Mouse (Mus musculus) MEL (cell line): Measurements from ENCODE around the gene Spaca9. TPM values are rescaled to one million over a fixed set of nuclear protein-coding genes. Genes with fewer than 3 reads are reported as not detected.
A peak's percentile ranks its signal among the peaks of the same experiment; 100 is the strongest.

Source experiments
- DNase-seq: peaks from one replicate; pipeline ENCODE4 v3.0.0; 2011; ENCODE audit warnings: low read depth, low spot score
- H3K27ac ChIP-seq: 2 replicates; pipeline ENCODE4 v1.5.1; 2012; ENCODE audit warnings: low read depth, mild to moderate bottlenecking, control low read depth, low read length, moderate library complexity; ENCODE audit not compliant: control insufficient read depth
- H3K27me3 ChIP-seq, 2 experiments: fragments of 150-350 bp in 1 of 2; sonication (generic) in 1 of 2; 2 replicates each; pipeline ENCODE4 v1.6.1; 2012; ENCODE audit warnings: low read length in 2 of 2, mild to moderate bottlenecking in 2 of 2, improper control_type of control experiment in 1 of 2, moderate library complexity in 1 of 2; ENCODE audit not compliant: insufficient read depth in 2 of 2, control insufficient read depth in 1 of 2
- H3K36me3 ChIP-seq, 2 experiments: 2 replicates each; pipeline ENCODE4 v1.6.1; 2012 to 2014; ENCODE audit warnings: low read length in 2 of 2, improper control_type of control experiment in 1 of 2, inconsistent platforms in 1 of 2, mild to moderate bottlenecking in 1 of 2; ENCODE audit not compliant: insufficient read depth in 2 of 2, control insufficient read depth in 1 of 2
- H3K4me1 ChIP-seq, 2 experiments: fragments of 150-350 bp in 1 of 2; sonication (generic) in 1 of 2; 2 replicates each; pipeline ENCODE4 v1.6.1; 2012; ENCODE audit warnings: low read length in 2 of 2, improper control_type of control experiment in 1 of 2, mild to moderate bottlenecking in 1 of 2; ENCODE audit not compliant: insufficient read depth in 2 of 2, control insufficient read depth in 1 of 2
- H3K4me3 ChIP-seq, 2 experiments: fragments of 150-350 bp in 1 of 2; sonication (generic) in 1 of 2; 2 replicates each; pipeline ENCODE4 v1.5.1; 2012; ENCODE audit warnings: low read depth in 2 of 2, low read length in 2 of 2, mild to moderate bottlenecking in 2 of 2, moderate library complexity in 2 of 2, control low read depth in 1 of 2, improper control_type of control experiment in 1 of 2; ENCODE audit not compliant: control insufficient read depth in 1 of 2, insufficient read depth in 1 of 2
- H3K79me2 ChIP-seq: 2 replicates; pipeline ENCODE4 v1.6.1; 2012; ENCODE audit warnings: mild to moderate bottlenecking, low read length, moderate library complexity; ENCODE audit not compliant: control insufficient read depth, poor library complexity, insufficient read depth
- H3K9ac ChIP-seq: 2 replicates; pipeline ENCODE4 v1.6.1; 2012; ENCODE audit warnings: low read depth, mild to moderate bottlenecking, control low read depth, low read length, moderate library complexity; ENCODE audit not compliant: control insufficient read depth, poor library complexity, severe bottlenecking
- H3K9me3 ChIP-seq: fragments of 150-350 bp; sonication (generic); replicated peaks from 2 replicates; pipeline ENCODE4 v1.6.1; 2012; ENCODE audit warnings: mild to moderate bottlenecking, low read length, improper control_type of control experiment, moderate library complexity; ENCODE audit not compliant: insufficient read depth
- BHLHE40 ChIP-seq: IDR thresholded peaks from 2 replicates; pipeline ENCODE4 v1.6.1; 2012; ENCODE audit warnings: low read depth, mild to moderate bottlenecking, inconsistent platforms, low read length, improper control_type of control experiment, borderline replicate concordance
- CHD1 ChIP-seq: IDR thresholded peaks from 2 replicates; pipeline ENCODE4 v1.6.1; 2012; ENCODE audit warnings: low read depth, mild to moderate bottlenecking, inconsistent platforms, low read length, improper control_type of control experiment
- CHD2 ChIP-seq: IDR thresholded peaks from 2 replicates; pipeline ENCODE4 v1.6.1; 2011; ENCODE audit warnings: low read length, improper control_type of control experiment
- E2F4 ChIP-seq: IDR thresholded peaks from 2 replicates; pipeline ENCODE4 v1.6.1; 2011; ENCODE audit warnings: low read depth, low read length, improper control_type of control experiment, borderline replicate concordance
- ELF1 ChIP-seq: IDR thresholded peaks from 2 replicates; pipeline ENCODE4 v1.6.1; 2014; ENCODE audit warnings: low read depth, mild to moderate bottlenecking, inconsistent platforms, low read length, improper control_type of control experiment, moderate library complexity
- ETS1 ChIP-seq: IDR thresholded peaks from 2 replicates; pipeline ENCODE4 v1.6.1; 2012; ENCODE audit warnings: low read depth, mild to moderate bottlenecking, inconsistent platforms, low read length, improper control_type of control experiment, moderate library complexity
- GATA1 ChIP-seq: IDR thresholded peaks from 2 replicates; pipeline ENCODE4 v1.6.1; 2011; ENCODE audit warnings: low read depth, low read length, improper control_type of control experiment
- HCFC1 ChIP-seq: IDR thresholded peaks from 2 replicates; pipeline ENCODE4 v1.6.1; 2012; ENCODE audit warnings: low read depth, mild to moderate bottlenecking, inconsistent platforms, low read length, improper control_type of control experiment, moderate library complexity
- JUND ChIP-seq: IDR thresholded peaks from 2 replicates; pipeline ENCODE4 v1.6.1; 2011; ENCODE audit warnings: low read depth, mild to moderate bottlenecking, improper control_type of control experiment, low read length
- KAT2A ChIP-seq: conservative IDR thresholded peaks from 2 replicates; pipeline ENCODE4 v1.6.1; 2012; ENCODE audit warnings: low read depth, low read length, improper control_type of control experiment, inconsistent platforms
- MAFK ChIP-seq: IDR thresholded peaks from 2 replicates; pipeline ENCODE4 v1.6.1; 2011; ENCODE audit warnings: low read depth, mild to moderate bottlenecking, low read length, improper control_type of control experiment, borderline replicate concordance
- MAX ChIP-seq: IDR thresholded peaks from 2 replicates; pipeline ENCODE4 v1.6.1; 2011; ENCODE audit warnings: low read length, improper control_type of control experiment
- MAZ ChIP-seq: IDR thresholded peaks from 2 replicates; pipeline ENCODE4 v1.6.1; 2012; ENCODE audit warnings: low read depth, mild to moderate bottlenecking, inconsistent platforms, low read length, improper control_type of control experiment
- MEF2A ChIP-seq: IDR thresholded peaks from 2 replicates; pipeline ENCODE4 v1.6.1; 2014; ENCODE audit warnings: low read depth, mild to moderate bottlenecking, inconsistent platforms, low read length, improper control_type of control experiment; ENCODE audit not compliant: poor library complexity, insufficient replicate concordance, severe bottlenecking; ENCODE audit errors: extremely low read depth
- MXI1 ChIP-seq: IDR thresholded peaks from 2 replicates; pipeline ENCODE4 v1.6.1; 2011; ENCODE audit warnings: mild to moderate bottlenecking, low read depth, low read length, improper control_type of control experiment
- MYB ChIP-seq: IDR thresholded peaks from 2 replicates; pipeline ENCODE4 v1.6.1; 2011; ENCODE audit warnings: mild to moderate bottlenecking, low read depth, low read length, improper control_type of control experiment
- NELFE ChIP-seq: IDR thresholded peaks from 2 replicates; pipeline ENCODE4 v1.6.1; 2011; ENCODE audit warnings: low read depth, low read length, improper control_type of control experiment
- NRF1 ChIP-seq: IDR thresholded peaks from 2 replicates; pipeline ENCODE4 v1.6.1; 2014; ENCODE audit warnings: low read depth, mild to moderate bottlenecking, inconsistent platforms, low read length, improper control_type of control experiment, moderate library complexity; ENCODE audit not compliant: poor library complexity, insufficient read depth, severe bottlenecking
- POLR2A ChIP-seq, 2 experiments: IDR thresholded peaks; 2 replicates each; pipeline ENCODE4 v1.6.1; 2011 to 2012; ENCODE audit warnings: low read length in 2 of 2, mild to moderate bottlenecking in 2 of 2, control low read depth in 1 of 2, improper control_type of control experiment in 1 of 2, low read depth in 1 of 2, moderate library complexity in 1 of 2; ENCODE audit not compliant: control insufficient read depth in 1 of 2, insufficient read depth in 1 of 2, poor library complexity in 1 of 2
- POLR2AphosphoS2 ChIP-seq: IDR thresholded peaks from 2 replicates; pipeline ENCODE4 v1.6.1; 2011; ENCODE audit warnings: low read length, improper control_type of control experiment
- POLR2AphosphoS5 ChIP-seq: IDR thresholded peaks from 2 replicates; pipeline ENCODE4 v1.6.1; 2012; ENCODE audit warnings: low read depth, borderline replicate concordance, mild to moderate bottlenecking, inconsistent platforms, low read length, moderate library complexity, mixed read lengths
- RAD21 ChIP-seq: IDR thresholded peaks from 2 replicates; pipeline ENCODE4 v1.6.1; 2011; ENCODE audit warnings: mild to moderate bottlenecking, low read depth, low read length, improper control_type of control experiment
- SIN3A ChIP-seq: IDR thresholded peaks from 2 replicates; pipeline ENCODE4 v1.6.1; 2012; ENCODE audit warnings: low read length, improper control_type of control experiment, inconsistent platforms
- SMC3 ChIP-seq: IDR thresholded peaks from 2 replicates; pipeline ENCODE4 v1.6.1; 2011; ENCODE audit warnings: low read depth, low read length, improper control_type of control experiment
- TAL1 ChIP-seq: IDR thresholded peaks from 2 replicates; pipeline ENCODE4 v1.6.1; 2012; ENCODE audit warnings: mild to moderate bottlenecking, inconsistent platforms, low read length, moderate library complexity, mixed read lengths
- TBP ChIP-seq: IDR thresholded peaks from 2 replicates; pipeline ENCODE4 v1.8.0; 2011; ENCODE audit warnings: low read depth, low read length, improper control_type of control experiment
- TCF12 ChIP-seq: IDR thresholded peaks from 2 replicates; pipeline ENCODE4 v1.6.1; 2014; ENCODE audit warnings: low read depth, mild to moderate bottlenecking, inconsistent platforms, low read length, improper control_type of control experiment, moderate library complexity
- UBTF ChIP-seq: IDR thresholded peaks from 2 replicates; pipeline ENCODE4 v1.6.1; 2012; ENCODE audit warnings: low read depth, mild to moderate bottlenecking, inconsistent platforms, low read length, improper control_type of control experiment, moderate library complexity, borderline replicate concordance; ENCODE audit not compliant: insufficient read depth
- USF1 ChIP-seq: IDR thresholded peaks from 2 replicates; pipeline ENCODE4 v1.6.1; 2014; ENCODE audit warnings: low read depth, mild to moderate bottlenecking, inconsistent platforms, low read length, improper control_type of control experiment, moderate library complexity
- USF2 ChIP-seq, 2 experiments: IDR thresholded peaks; 2 replicates each; pipeline ENCODE4 v1.6.1; 2011 to 2012; ENCODE audit warnings: improper control_type of control experiment in 2 of 2, low read length in 2 of 2, borderline replicate concordance in 1 of 2, inconsistent platforms in 1 of 2, low read depth in 1 of 2, mild to moderate bottlenecking in 1 of 2; ENCODE audit not compliant: insufficient read depth in 1 of 2
- ZC3H11A ChIP-seq: IDR thresholded peaks from 2 replicates; pipeline ENCODE4 v1.6.1; 2012; ENCODE audit warnings: low read depth, mild to moderate bottlenecking, inconsistent platforms, low read length, improper control_type of control experiment
- ZKSCAN1 ChIP-seq: IDR thresholded peaks from 2 replicates; pipeline ENCODE4 v1.6.1; 2012; ENCODE audit warnings: low read depth, mild to moderate bottlenecking, inconsistent platforms, low read length, improper control_type of control experiment, moderate library complexity
- ZMIZ1 ChIP-seq: IDR thresholded peaks from 2 replicates; pipeline ENCODE4 v1.6.1; 2012; ENCODE audit warnings: low read depth, mild to moderate bottlenecking, inconsistent platforms, low read length, improper control_type of control experiment, moderate library complexity
- ZNF384 ChIP-seq: IDR thresholded peaks from 2 replicates; pipeline ENCODE4 v1.6.1; 2012; ENCODE audit warnings: low read depth, mild to moderate bottlenecking, inconsistent platforms, low read length, improper control_type of control experiment
- polyA plus RNA-seq, 2 experiments: library from polyadenylated mRNA; stranded (reverse) in 1 of 2; unstranded in 1 of 2; fragments of >175 nt in 1 of 2; fragments of >200 nt in 1 of 2; gene quantifications; 2 replicates each; pipeline versions ENCODE4 v1.2.1 to v1.2.4; 2012; ENCODE audit warnings: low replicate concordance in 2 of 2, low read depth in 1 of 2; ENCODE audit not compliant: insufficient read length in 2 of 2, insufficient read depth in 1 of 2, missing spikeins in 1 of 2
- total RNA-seq: library from RNA; depleted of rRNA; stranded (reverse); fragments of 300-350 nt; gene quantifications from 2 replicates; pipeline ENCODE4 v1.2.3, GENCODE M21; 2012; rRNA removed

Gene Spaca9
- total RNA-seq (0.36 and 0.92 TPM in 2 replicates), polyA plus RNA-seq (1 to 10 TPM in 1 of 2 experiments, not detected in 1; 5.4 TPM)

DNA sequence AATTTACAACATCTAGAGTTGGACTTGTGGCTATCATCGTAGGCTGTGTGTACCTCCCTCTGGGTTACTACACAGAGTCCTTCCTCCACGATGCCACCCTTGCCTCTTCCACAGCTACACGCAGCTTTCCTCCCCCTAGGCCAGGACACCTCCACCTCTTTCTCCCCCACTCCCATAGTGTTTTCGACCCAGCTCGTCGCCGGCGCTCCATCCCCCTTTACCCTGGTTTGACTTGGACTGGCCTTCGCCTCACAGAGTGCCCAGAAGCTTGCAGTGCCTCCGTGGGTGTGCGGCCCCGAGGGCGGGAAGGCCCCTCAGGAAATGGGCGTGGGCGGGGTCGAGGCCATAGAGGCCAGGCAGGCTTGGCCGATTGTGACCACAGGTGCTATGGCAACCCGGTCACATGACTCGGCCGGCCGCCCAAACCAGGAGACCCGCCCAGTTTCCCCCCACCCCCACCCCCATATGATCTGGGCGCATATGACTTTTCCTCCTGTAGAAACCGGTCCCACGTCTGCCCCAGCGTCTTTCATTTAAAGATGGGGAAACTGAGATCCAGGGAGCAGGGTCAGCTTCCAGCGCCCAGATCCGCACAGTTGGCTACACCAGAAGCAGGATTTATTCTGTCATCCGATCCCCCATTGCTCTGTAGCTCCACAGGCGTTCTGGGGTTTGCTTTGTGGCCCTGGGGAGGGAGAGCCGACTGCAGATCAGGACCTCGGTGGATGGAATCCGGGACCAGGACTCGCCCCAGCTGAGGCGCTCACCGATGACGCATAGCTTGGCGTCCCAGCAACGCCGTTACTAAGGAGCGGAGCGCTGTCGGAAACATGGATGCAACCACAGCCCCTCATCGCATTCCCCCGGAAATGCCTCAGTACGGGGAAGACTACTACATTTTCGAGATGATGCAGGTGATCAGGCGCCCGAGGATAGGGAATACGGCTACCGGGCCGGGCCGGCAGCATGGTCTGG, at the start of gene Spaca9, which contains the start of gene Ak8:
Gene Spaca9, minus strand, starts transcription at position 367 of the 975 bp plus-strand sequence.
Gene Ak8, plus strand, starts transcription at position 804 of the 975 bp plus-strand sequence.
- Histone ChIP-seq H3K79me2 (0 out of 2 replicates have a peak, but pooled peaks cover 1% of the 10 kb centered on the region), H3K4me3 (peak within 1 kb of the TSS; percentile 63 to 98), H3K36me3 (peaks cover 0 to 26% of the 10 kb centered on the region in 2 experiments; a peak in 2 of 4 replicates), H3K27ac (peak within 1 kb of the TSS; percentile 75), H3K4me1 (peaks cover 14 to 43% of the 10 kb centered on the region in 2 experiments), H3K9me3 (no peaks in the 10 kb centered on the region), H3K27me3 (no peaks in the 10 kb centered on the region), H3K9ac (peak within 1 kb of the TSS; percentile 55)
- peak; percentile 77 for DNase-seq
- peak; percentile 78 for TF ChIP-seq HCFC1
- no peak; the same call in 1 of the 2 replicates for TF ChIP-seq MAFK
- 0 out of 4 replicates have a peak, but pooled peaks of 1 of the 2 experiments have one; percentile 27 for TF ChIP-seq POLR2A (IDR thresholded peaks at IDR 0.05; ENCODE audit: control insufficient read depth in 1 of 2, insufficient read depth in 1 of 2, low read depth in 1 of 2, low read length in 2 of 2, poor library complexity in 1 of 2)
- TF ChIP-seq ELF1, result 0 out of 2 replicates have a peak, but pooled peaks have one; percentile 7
- no peak for TF ChIP-seq JUND
- no peak for TF ChIP-seq TAL1
- TF ChIP-seq NELFE, result no peak
- TF ChIP-seq MAX, result 0 out of 2 replicates have a peak, but pooled peaks have one; percentile 16
- no peak for TF ChIP-seq TCF12
- no peak for TF ChIP-seq RAD21
- TF ChIP-seq KAT2A, result no peak
- TF ChIP-seq POLR2AphosphoS2, result no peak
- TF ChIP-seq MAZ, result no peak
- no peak for TF ChIP-seq MEF2A
- TF ChIP-seq USF2 (IDR thresholded peaks at IDR 0.05; ENCODE audit: borderline replicate concordance in 1 of 2, insufficient read depth in 1 of 2, low read depth in 1 of 2, low read length in 2 of 2), result no peak
- no peak for TF ChIP-seq POLR2AphosphoS5
- no peak for TF ChIP-seq MYB
- no peak for TF ChIP-seq ETS1
- no peak for TF ChIP-seq TBP
- TF ChIP-seq SMC3, result no peak
- no peak for TF ChIP-seq ZNF384
- TF ChIP-seq UBTF, result no peak
- TF ChIP-seq ZMIZ1, result no peak
- peak; percentile 99 for TF ChIP-seq SIN3A
- peak; percentile 85 for TF ChIP-seq MXI1
- no peak for TF ChIP-seq NRF1
- no peak for TF ChIP-seq ZKSCAN1
- TF ChIP-seq ZC3H11A, result no peak
- no peak for TF ChIP-seq CHD2
- no peak for TF ChIP-seq GATA1
- no peak for TF ChIP-seq CHD1
- TF ChIP-seq BHLHE40, result no peak
- peak; percentile 91 for TF ChIP-seq USF1
- no peak for TF ChIP-seq E2F4
